Mouse (Mus musculus): ENCODE measurements at regions not wholly inside any gene's neighbourhood (a gene's known extent, or its start where the extent isn't known, plus 50 kb on each side); places are given as distances from the start of the nearest gene placed in this dataset.

DNA sequence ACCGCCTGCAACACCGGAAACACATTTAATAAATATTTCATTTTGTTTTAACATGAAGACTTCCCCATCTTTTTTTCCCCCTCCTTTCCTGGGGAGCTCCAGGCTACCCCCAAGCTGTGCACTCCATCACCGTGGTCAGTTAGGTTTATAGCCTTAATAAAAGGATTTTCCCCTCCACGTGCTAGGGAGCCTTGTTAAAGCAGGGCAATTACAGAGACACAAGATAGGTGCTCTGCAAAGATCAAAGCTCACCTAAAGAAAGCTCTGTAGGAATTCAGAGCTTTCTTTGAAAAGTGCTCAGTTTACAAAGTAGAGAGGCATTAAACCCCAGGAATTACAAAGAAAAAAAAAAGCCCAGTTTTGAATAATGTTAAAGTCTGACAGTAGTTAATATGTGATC lies 61.6 kb upstream of the Etaa1 start:
- DNase-seq (ENCODE audit: low spot score in 2 of 2) = no peak

DNA sequence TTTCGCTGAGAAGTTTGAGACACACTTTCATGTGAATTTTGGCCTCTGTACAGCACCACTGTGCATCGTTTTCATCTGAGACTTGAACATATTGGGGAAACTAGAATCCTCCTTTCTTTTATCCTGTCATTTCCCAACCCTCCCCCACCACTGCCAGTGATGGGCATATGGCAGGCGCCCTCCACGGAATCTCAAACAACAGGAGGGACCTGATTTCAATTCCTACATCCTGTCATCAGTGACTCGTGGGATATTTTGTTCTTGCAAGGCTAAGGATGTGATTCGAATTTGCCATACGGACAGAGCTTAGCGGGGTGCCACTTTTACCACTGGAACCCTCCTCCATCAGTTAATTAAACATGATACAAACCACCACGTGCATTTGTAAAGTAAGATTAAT lies 60.9 kb upstream of the Etaa1 start:
- no peak for DNase-seq (ENCODE audit: low spot score in 2 of 2)

DNA sequence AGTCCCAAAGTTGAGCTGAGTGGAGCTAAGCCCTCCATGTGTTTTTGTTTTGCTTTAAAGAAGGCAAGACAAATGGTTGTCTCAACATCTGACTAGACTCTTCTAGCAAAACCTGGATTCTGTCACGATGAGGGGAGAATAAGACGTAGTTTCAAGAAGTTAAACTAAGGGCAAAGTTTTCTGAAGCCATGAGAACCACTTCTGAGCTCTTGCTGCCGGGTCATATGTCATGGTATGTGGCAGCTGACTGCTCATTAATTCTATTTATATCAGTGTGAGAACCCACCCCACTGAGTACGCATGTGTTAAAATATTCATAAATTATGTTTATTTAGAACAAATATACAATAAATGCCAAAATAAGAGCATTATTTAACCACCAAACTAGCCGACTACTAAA lies 58.4 kb upstream of the Etaa1 start:
- DNase-seq (ENCODE audit: low spot score in 2 of 2) = no peak

DNA sequence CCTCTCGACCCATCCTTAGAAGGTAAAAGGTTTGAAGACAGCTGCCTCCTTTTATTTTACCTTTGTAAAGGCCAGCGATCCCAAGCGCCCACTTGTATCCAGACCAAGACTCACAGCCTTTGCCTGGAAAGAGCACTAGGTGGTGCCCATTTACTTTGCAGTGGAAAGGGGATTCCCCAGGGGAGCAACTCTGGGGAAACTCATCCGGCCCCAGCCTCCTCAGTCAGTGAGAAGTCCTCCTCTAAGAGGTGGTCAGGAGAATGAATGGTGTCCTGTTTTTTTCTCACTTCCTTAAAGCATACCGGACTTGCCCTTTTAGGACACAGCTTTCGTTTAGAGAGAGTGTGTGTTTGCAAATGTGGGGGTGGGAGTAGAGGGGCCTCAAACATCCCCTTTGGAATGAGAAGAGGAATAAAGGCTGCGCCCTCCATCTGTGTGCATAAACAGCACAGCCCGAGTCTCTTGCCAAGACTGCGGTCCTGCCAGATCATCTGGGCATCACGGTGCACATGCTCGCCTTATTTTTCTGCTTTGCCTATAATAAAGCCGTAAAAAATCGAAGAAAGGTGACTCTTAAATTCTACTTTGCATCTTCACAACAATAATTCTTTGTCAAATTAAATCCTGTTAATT lies 57.5 kb upstream of the Etaa1 start:
- no peak for DNase-seq (ENCODE audit: low spot score in 2 of 2)

DNA sequence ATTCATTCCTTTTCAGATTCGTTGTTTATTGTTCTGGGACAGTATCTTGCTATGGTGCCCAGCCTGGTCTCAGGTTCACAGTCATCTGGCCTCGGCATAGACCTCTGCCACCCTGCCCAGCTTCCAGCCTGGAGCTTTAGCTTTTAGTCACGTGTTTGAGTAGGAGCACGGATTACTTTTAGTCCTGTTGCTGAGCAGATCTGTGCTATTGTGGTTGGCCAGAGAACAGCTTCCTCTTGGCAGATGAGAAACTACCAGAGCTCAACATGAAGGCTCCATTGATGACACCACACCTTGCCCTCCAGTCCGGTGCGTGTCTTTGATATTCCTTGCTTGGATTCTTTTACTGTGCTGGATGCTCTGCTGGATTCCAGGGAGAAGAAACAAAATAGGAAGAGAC lies 54.5 kb upstream of the Etaa1 start:
- DNase-seq (ENCODE audit: low spot score in 2 of 2) = no peak
